Mouse (Mus musculus): ENCODE measurements around the gene Xrra1.
A peak's percentile ranks its signal among the peaks of the same experiment; 100 is the strongest.
"Not testable (repeated sequence)": the region's sequence is repeated elsewhere in the genome, so short reads cannot be mapped to it uniquely, and the experiment has no call there.

Gene Xrra1

DNA sequence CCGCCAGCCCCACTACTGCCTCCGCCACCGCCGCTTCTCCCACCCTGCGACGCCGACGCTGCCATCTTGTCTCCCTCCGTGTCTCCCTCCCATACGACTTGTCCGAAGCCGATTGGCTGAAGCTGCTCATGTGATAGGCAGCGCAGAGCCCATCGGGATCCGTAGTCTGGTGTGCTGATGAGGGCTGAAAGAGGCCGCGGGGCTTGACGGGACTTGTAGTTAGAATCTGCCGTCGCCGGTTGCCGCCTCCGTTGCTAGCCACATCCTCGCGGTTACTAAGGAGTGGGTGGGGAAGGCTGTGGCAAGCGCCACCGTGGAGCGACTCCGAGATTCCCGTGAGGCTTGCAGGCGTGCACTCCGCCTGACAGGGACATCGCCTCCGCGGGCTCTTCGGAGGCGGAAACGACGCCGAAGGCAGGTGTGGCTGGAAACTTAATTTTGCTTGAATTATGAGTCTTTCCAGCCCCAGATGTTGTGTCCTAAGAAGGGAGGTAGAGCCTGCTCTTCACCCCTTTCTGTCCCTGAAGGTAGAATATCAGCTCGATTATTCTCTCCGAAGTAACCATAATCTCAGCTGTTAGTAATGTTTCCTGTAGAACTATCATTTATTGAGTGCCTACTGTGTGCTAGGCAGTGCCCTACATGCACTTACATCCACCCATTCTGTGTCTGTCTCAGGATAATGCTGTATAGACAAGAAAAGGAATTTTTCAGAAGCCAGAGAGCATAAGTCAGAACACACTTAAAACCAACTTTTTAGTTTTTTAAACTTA, at the start of gene Xrra1:
Gene Xrra1, plus strand, starts transcription at position 304 of the 773 bp plus-strand sequence.
- peak; percentile 96 to 98 for DNase-seq (ENCODE audit: low spot score in 2 of 2)

- DNase-seq (ENCODE audit: low spot score in 2 of 2) = no peak
These were observed 48.1 kb upstream of the Xrra1 start for GRCm38 (mm10) chr7:99810814-99811213.

DNA sequence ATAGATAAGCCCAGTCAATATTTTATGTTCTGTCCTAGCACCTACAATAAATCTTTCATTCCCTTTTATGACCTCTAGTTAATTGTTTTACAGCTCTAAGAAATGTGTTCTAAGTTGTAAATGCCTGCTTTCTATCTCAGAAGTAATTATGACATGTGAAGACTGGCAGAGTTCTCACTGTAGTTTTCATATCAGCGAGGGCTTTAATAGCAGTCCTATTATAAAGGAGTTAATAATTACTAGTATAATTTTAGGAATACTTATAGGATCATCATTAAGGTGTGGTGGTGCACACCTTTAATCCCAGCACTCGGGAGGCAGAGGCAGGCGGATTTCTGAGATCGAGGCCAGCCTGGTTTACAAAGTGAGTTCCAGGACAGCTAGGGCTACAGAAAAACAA, 47.3 kb upstream of the Xrra1 start:
- no peak for DNase-seq (ENCODE audit: low spot score in 2 of 2)

DNA sequence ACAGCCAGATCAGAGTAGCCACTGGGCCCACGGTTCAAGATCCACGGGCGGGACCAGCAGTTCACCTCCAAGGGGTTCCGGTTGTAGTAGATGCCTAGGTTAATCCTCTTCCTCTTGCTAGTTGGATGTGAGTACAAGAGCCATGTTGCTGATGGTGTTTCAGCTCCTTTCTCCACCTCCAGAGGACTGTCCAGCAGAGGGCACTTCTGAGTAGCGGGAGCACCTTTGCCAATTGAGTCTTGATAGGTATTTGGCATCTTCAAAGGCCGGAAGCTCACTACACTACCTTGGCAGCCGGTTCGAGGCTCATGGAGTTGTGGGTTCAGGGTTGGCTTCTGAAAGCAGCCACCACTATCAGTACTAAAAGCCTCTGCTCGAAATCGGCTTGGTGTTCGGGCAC, 45.5 kb upstream of the Xrra1 start:
- DNase-seq (ENCODE audit: low spot score in 2 of 2) = no peak

DNA sequence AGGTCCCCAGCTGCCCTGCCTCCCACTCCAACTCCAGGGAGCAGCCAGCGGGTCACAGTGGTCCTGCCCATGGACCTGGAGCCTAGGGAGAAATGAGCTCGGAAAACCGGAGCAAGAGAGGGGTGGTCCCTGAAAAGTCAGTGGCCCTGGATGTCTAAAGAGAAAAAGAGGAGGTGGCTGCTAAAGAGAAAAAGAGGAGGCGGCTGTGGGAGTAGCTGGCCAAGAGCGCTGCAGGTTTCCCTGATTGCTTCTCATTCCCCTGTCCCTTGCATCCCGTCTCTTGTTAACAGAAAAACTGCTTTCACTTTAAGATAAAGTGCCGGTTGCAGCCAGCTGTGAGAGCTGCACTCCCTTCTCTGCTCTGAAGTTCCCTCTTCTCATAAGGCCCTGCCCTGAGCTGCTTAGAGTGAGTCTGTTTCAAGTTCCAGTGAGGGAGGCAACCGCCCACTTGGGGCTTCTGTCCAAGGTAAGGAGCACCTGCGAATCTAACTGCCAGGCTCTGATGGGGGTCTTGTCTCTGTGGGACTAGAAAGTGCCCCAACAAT, 40.7 kb upstream of the Xrra1 start:
- DNase-seq (ENCODE audit: low spot score in 2 of 2) = not testable (repeated sequence)

DNA sequence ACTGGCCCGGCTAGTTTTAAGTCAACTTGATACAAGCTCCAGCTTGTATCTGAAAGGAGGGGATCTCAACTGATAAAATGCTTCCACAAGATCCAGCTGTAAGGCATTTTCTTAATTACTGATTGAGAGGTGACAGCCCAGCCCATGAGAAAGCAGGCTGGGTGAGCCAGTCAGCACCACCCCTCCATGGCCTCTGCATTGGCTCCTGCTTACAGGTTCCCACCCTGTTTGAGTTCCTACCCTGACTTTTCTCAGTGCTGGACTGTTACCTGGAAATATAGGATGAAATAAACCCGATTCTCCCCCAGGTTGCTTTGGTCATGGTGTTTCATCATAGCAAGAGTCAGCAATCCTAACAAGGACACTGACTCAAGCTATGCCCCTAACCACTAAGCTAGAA, 37.0 kb upstream of the Xrra1 start:
- no peak for DNase-seq (ENCODE audit: low spot score in 2 of 2)

GRCm38 (mm10) chr7:99822426-99822825, 36.5 kb upstream of the Xrra1 start:
- DNase-seq (ENCODE audit: low spot score in 2 of 2) = no peak

DNA sequence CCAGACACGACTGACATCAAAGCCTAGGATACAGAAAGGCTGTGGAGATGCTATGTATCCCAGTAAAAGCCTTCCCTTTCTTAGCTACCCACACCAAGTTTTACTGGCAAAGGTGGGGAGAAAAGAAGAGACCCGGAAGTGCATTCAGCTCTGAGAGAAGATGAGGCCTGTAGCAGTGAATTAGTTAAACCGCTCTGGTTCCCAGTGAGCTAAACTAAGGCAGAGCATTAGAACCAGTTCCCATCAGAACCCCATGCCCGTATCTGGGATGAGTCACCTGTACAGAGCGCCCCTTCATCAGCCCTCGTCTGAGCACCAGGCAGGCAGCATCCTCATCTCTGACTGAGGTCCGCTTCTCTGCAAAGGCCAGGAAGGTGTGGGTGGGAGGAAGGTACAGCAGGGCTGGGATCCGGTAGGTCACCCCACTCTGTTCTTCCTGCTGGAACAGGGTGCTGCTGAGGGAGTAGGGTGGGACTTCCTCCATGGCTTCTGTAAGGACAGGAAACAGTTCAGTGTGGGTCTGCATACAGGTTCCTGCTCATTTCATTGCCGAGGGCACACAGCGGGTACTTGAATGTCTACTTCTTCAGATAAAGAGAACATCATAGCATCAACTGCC, 35.8 kb upstream of the Xrra1 start:
- no peak for DNase-seq (ENCODE audit: low spot score in 2 of 2)

GRCm38 (mm10) chr7:99824649-99825483, 34.0 kb upstream of the Xrra1 start:
- no peak for DNase-seq (ENCODE audit: low spot score in 2 of 2)

- no peak for DNase-seq (ENCODE audit: low spot score in 2 of 2)
These were observed 33.4 kb upstream of the Xrra1 start for GRCm38 (mm10) chr7:99825511-99825910.

- no peak for DNase-seq (ENCODE audit: low spot score in 2 of 2)
These were observed 32.8 kb upstream of the Xrra1 start for GRCm38 (mm10) chr7:99826096-99826495.

GRCm38 (mm10) chr7:99828083-99828570, 30.8 kb upstream of the Xrra1 start, which contains the start of gene Neu3:
Gene Neu3 (minus strand): TSS chr7:99828417.
- peak; percentile 79 to 84 for DNase-seq (ENCODE audit: low spot score in 2 of 2)

DNA sequence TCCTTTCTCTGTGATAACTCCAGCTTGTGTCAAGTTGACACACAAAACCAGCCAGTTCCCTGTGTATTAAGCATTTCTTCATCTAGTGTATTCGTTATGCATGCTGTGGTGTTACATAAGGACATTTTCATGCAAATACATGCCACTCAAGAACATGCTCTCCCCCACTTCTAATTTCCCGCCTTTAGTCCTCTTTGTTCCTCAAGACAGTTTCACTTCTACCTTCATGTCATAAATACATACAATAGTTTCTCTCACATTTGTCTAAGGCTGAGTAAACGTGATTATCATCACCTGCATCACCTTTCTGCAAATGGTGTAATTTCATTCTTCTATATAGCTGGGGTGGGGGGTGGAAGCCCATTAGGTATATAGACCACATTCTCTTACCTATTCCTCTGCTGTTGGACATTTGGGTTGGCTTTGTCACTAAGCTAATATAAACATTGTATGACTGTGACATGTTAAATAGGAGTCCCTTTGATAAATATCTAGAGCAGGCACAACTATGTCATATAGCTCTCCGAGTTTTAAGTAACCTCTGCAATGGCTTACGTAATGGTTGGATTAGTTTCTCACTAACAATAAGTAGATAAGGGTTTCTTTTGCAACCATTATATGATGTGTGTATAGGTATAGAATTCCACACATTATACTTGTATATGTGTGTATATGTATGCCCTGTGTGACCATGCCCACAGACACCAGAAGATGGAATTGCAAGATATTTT, 25.6 kb upstream of the Xrra1 start:
- no peak for DNase-seq (ENCODE audit: low spot score in 2 of 2)

- DNase-seq (ENCODE audit: low spot score in 2 of 2) = no peak
These were observed 25.1 kb upstream of the Xrra1 start for GRCm38 (mm10) chr7:99833846-99834222.

DNA sequence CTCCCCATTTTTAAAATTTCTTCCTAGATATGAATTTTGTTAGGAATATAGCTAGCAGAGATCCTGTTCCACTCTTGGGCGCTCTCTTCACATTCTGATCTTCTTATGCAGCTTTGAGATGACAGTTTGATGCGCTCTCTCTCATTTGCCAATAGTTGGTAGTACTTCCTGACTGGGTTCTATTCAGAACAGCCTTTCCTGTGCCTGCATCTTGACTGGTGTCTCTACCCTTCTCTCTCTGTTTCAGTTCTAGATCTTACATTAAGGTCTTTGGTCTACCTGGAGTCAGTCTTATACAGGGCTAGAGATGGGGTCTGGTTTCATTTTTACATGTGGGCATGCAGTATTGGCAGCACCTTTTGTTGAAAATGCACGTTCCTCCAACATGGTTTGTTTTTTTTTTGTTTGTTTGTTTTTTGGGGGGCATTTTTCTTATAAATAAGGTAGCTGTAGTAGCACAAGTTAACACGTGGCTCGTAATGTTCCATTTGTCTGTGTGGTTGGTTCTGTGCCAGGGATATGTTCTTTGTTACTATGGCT, 24.5 kb upstream of the Xrra1 start:
- DNase-seq (ENCODE audit: low spot score in 2 of 2) = no peak

- DNase-seq (ENCODE audit: low spot score in 2 of 2) = no peak
These were observed 22.1 kb upstream of the Xrra1 start for GRCm38 (mm10) chr7:99836781-99837180.

- DNase-seq (ENCODE audit: low spot score in 2 of 2) = no peak
These were observed 21.4 kb upstream of the Xrra1 start for GRCm38 (mm10) chr7:99837358-99838071.

DNA sequence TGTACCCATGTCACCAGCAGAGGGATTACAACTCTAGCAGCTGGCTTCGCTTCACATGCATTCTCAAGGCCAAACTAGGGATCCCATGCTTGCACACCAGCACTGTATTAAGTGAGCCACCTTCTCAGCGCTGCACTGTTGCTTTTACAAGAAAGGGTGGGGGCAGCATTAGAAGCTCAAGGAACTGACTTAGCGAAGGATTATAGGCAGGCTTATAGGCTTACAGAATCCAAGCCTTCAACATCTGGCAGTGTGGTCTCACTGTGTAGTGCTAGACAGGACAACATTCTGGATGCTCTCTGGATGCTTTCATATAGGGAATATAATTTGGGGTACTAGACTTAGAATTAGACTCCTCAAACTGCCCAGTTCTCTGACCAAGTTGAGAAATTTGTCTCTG, 20.7 kb upstream of the Xrra1 start:
- DNase-seq (ENCODE audit: low spot score in 2 of 2) = no peak

DNA sequence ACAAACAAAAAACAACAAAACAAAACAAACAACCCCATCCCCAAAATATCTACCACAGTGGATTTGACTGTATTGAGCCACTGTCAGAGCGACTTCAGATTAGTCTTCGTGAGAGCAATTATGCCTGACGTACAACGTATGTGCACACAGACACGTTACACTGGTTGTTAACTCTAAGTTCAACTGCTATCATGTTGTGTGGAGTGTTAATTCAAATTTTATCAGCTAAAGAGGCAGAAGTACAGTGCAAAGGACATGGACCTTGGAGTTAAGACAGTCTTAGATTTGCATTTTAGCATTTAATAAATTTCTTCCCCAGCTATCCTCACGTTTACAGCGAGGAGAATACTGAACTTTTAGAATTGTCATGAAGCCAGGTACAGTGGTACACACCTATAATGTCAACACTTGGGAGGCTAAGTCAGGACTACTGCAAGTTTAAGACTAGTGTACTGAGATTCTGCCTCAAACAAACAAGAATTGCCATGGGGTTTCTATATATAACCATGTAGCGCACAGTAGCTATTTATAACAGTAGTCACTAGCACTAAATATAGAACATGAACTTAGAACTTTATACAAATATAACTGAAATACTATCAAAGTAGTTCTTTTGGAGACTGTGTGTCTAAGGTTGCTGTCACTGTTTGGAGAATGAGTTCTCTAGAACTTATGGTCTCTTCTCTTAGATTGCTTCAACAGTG, 13.2 kb upstream of the Xrra1 start:
- DNase-seq (ENCODE audit: low spot score in 2 of 2) = no peak

DNA sequence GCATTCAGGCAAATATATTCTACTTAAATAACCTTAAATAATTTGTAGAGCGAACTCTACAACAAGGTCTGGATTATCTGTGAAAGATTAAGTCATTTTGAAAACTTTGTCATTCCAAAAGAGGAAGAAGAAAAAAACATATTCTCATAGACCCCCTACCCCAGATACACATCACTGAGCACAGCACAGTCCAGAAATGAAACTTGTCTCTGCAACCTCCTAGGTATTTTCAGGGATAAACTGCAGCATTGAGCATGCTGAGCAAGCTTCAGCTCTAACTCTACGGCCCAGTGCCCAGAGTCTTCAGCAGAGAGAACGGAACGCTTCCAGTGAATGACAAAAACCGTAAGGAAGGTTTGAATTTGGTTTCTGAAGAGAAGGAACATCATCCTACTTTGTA, 8.4 kb upstream of the Xrra1 start:
- no peak for DNase-seq (ENCODE audit: low spot score in 2 of 2)

All from frontal cortex, postnatal 14 days (tissue).